Mouse (Mus musculus): ENCODE results near the gene Klra9.
"Not testable (repeated sequence)": the region's sequence is repeated elsewhere in the genome, so short reads cannot be mapped to it uniquely, and the experiment has no call there.

The Klra9 gene

GRCm38 (mm10) chr6:130193012-130193411 is at the start of gene Klra9:
Gene Klra9 (minus strand): TSS chr6:130193112.
- not testable (repeated sequence) for DNase-seq (ENCODE audit: low spot score in 2 of 2)

- DNase-seq (ENCODE audit: low spot score in 2 of 2) = no peak
These were observed 44.6 kb upstream of the Klra9 start for GRCm38 (mm10) chr6:130237536-130237935.

GRCm38 (mm10) chr6:130236635-130237034 is 43.7 kb upstream of the Klra9 start:
- no peak for DNase-seq (ENCODE audit: low spot score in 2 of 2)

- DNase-seq (ENCODE audit: low spot score in 2 of 2) = no peak
These were observed 40.3 kb upstream of the Klra9 start, which contains the start of gene Klra7 for GRCm38 (mm10) chr6:130233222-130233621. Gene Klra7 (minus strand): TSS chr6:130233322.

- not testable (repeated sequence) for DNase-seq (ENCODE audit: low spot score in 2 of 2)
These were observed 4.5 kb upstream of the Klra9 start for GRCm38 (mm10) chr6:130197453-130197852.

GRCm38 (mm10) chr6:130129798-130130197 is 63.1 kb downstream of the Klra9 start, which contains the start of gene Klra8:
Gene Klra8 (minus strand): TSS chr6:130129898.
- not testable (repeated sequence) for DNase-seq (ENCODE audit: low spot score in 2 of 2)

All from thymus, postnatal 10 days (tissue).